Mouse (Mus musculus): ENCODE measurements around the gene Iqgap3.

Iqgap3 gene

GRCm38 (mm10) chr3:88150061-88150998, 68.6 kb downstream of the Iqgap3 start:
- no peak for DNase-seq (ENCODE audit: low spot score)

DNA sequence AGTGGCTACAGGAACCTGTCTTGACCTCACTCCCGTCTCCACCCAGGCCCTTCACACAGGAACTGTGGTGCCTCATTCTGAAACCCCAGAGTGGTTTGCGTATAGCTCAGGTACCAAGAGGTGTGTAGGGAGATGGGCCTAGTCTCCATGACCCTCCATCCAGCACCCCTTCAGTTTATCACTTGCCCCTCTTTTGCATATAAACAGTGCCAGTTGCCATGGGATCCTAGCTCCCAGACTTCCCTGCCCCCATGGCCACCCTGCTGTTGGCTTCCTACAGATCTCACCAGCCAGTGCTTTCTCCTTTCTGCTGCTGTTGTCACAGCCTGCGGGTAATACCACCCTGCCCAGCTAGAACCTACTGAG, 69.2 kb downstream of the Iqgap3 start:
- no peak for DNase-seq (ENCODE audit: low spot score)

DNA sequence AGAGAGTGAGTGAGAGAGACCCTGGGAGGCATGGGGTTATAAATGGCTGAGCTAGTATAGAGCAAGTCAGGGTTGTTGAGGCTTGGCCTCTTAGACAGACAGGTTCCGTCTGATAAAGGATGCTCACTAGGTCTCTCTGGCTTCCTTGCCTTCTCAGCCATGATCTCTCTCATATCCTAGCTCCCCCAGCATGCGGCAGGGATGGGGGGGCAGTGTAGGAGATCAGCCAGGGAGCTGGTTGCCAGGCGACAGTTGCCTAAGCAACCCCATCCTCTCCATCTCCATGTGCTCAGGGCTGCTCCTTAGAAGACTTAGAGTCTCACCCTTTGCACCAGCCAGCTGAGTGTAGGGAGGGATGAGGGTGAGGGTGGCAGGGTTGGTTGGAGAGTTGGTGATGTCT, 70.3 kb downstream of the Iqgap3 start:
- no peak for DNase-seq (ENCODE audit: low spot score)

DNA sequence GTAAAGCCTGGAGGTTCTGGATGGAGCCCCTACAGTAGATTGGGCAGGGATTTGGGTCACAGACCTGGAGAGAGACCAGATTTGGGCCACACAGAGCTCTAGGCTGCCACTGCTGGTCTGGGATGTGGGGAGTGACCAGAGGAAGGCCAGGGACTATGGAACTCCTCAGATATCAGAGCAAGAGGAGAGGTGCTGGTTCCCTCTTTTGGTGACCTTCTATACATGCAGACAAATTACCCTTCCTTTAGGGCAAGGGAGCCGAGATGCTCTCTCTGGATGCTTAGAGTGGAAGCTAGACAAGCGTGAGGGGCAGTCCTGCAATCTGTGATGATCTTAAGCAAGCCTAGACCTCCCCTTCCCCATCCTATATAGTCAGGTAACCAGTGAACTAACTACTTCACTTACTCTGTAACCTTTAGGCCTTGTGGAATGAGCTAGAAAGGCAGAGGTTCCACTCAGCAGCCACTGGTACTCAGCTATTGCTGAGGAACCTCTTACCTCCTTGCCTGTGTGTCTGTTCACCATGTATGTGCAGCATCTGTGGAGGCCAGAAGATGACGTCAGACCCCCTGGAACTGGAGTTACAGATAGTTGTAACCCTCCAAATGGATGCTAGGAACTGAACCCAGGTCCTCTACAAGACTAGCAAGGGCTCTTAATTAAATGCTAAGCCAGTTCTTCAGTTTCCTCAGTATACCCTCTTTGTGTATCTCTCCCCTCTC, 71.7 kb downstream of the Iqgap3 start:
- no peak for DNase-seq (ENCODE audit: low spot score)

GRCm38 (mm10) chr3:88154236-88154635, 72.5 kb downstream of the Iqgap3 start:
- no peak for DNase-seq (ENCODE audit: low spot score)

DNA sequence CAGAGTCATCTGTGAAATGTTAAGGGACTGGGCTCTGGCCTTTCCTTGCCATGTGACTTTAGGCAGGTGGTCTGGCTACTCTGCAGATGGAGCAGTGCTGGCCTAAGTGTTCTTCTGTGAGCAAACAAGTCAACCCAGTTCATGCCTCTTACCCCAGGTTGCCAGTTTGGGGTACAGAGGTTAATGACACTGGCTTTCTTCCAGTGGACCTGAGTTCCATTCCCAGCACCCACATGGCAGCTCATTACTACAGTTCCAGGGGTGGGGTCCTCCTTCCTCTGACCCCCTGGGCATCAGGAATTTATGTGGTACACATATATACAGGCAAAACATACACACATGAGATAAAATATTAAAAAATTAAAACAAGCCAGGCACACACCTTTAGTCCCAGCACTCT, 75.0 kb downstream of the Iqgap3 start:
- DNase-seq (ENCODE audit: low spot score), result no peak

- no peak for DNase-seq (ENCODE audit: low spot score)
Measured at GRCm38 (mm10) chr3:88157771-88158597, 76.2 kb downstream of the Iqgap3 start.

DNA sequence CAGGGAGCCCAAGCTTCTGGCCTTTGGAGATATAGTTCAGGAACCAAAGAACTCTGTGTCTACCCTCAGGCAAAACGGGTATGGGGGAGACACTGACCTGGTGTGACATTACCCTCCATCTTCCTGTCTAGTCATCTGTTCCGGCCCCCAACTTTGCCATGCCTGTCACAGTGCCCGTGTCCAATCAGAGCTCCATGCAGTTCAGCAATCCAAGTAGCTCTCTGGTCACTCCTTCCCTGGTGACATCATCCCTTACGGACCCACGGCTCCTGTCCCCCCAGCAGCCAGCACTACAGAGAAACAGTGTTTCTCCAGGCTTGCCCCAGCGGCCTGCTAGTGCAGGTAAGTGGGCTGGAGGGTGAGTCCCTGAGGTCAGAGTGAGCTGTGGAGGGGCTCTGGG, 77.2 kb downstream of the Iqgap3 start:
- DNase-seq (ENCODE audit: low spot score), result no peak

DNA sequence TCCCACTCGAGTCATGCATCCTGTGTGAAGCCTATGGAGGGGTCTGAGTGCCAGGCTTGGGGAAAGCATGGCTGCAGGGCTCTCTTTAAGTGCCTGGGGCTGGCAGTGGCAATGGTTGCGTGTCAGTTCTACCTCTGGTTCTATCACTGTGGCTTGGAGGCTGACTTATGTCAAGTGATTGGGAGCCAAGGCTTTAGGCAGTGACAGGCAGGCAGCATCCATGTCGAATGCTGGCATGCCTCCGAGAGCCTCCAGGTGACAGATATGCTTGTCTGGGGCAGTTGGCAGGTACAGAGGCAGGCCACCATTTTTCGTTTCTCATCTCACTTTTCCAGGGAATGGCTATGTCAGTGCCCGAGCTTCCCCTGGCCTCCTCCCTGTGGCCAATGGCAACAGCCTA, 79.1 kb downstream of the Iqgap3 start:
- no peak for DNase-seq (ENCODE audit: low spot score)

DNA sequence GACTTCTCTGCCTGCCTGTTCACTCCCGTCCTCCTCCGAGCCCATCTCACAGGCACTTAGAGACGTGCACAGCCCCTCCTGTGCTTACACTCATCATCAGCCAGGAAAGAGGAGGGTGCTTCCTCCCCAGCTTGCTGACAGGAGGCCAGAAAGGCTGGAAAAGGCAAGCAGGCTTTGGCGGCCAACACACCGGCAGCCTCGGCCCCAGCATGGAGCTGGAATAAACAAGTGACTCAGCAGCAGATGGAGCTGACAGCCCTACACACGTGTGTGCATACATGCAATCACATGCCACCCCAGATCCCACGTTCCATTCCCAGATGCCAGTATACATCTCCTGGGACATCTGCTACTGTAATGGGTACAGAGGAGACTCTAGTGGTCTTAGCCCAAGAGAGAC, 80.5 kb downstream of the Iqgap3 start:
- DNase-seq (ENCODE audit: low spot score), result no peak

DNA sequence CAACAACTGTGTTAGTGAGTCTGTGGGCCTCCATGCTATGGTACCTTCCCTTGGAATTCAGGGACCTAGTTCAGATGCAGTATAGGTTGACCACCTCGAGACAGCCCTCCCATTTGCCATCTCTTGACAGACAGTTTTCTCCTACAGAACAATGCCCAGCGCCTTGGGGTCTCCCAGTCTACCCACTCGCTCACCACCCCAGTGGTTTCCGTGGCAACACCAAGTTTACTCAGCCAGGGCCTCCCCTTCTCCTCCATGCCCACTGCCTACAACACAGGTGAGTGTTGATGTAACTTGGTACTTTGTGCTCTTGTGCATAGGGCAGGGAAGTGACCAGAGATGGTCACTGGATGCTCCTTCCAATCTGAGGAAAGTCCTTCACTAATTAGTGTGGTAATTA, 81.0 kb downstream of the Iqgap3 start:
- no peak for DNase-seq (ENCODE audit: low spot score)

GRCm38 (mm10) chr3:88163847-88164246, 82.1 kb downstream of the Iqgap3 start:
- DNase-seq (ENCODE audit: low spot score), result no peak

DNA sequence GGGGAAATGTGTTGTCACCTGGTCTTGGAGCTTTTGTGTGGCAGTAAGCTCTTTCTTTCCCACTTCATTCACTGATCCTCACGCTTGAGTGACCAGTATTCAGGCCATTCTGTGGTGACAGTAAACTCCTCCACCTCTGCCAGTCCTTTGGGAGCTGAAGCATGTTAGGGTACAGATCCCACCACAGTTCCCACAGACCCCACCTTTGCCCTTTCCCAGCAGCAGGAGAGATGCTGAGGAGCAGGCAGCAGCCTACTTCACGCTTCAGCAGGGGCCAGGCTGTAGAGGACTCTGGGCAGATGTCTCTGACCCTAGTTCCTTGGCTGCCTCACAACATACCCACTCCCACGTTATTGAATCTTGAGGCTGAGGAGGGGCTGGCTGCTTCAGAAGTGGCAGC, 82.5 kb downstream of the Iqgap3 start:
- no peak for DNase-seq (ENCODE audit: low spot score)

GRCm38 (mm10) chr3:88166056-88166455, 84.3 kb downstream of the Iqgap3 start:
- no peak for DNase-seq (ENCODE audit: low spot score)

- no peak for DNase-seq (ENCODE audit: low spot score)
Measured at GRCm38 (mm10) chr3:88170361-88170760, 88.6 kb downstream of the Iqgap3 start.

Measured in urinary bladder, postnatal 10 days (tissue).